Mouse (Mus musculus): ENCODE data around the gene Espn.

DNA sequence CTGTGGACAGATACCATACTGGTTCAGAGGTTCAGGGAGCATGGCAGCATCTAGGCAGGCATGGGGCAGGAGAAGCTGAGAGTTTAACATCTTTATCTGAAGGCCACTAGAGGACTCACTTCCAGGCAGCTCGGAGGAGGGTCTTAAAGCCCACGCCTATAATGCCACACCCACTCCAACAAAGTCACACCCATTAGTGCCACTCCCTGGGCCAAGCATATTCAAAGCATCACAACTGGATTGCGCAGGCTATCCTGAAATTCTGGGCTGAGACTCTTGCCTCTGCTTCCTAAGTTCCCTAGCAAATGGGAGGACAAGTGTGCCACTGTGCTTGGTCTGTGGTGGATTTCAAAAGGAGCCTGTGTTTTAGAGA, 33.0 kb upstream of the Espn start:
- TF ChIP-seq EP300 (optimal IDR thresholded peaks at IDR 0.05) (no peak), CTCF (IDR thresholded peaks at IDR 0.05; ENCODE audit: low read depth) (peak; percentile 70)

All from stomach, postnatal 0 days (tissue).